Mouse (Mus musculus): ENCODE measurements around the gene Etfrf1.

DNA sequence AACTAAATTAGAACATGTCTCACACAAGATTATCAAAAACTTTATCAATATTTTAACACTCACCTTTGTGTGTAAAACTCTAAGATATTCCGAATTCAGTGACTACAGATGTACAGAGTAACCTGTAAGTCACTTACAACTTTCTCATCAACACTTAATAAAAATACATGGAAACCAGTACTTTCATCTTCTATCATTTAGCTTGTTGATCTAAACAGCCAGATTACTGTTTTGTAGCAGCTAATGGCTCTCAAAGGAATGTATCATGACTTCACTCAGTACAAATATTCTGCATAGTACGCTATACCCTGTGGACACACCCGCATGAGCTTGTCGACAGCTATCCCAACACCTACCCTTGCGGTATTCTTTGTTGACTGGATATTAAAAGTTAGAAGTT, 35.9 kb downstream of the Etfrf1 start:
- TF ChIP-seq CTCF (IDR thresholded peaks at IDR 0.05; ENCODE audit: low read depth), result no peak
- TF ChIP-seq EP300 (IDR thresholded peaks at IDR 0.05; ENCODE audit: low read depth), result no peak

Measured in heart, postnatal 0 days (tissue).